Mouse (Mus musculus) WW6 (cell line): Measurements from ENCODE around the gene Ndufs6.

Experiments
- DNase-seq: peaks from one replicate; pipeline ENCODE4 v3.0.0-alpha.2; 2013; ENCODE audit warnings: low read depth, low spot score

Gene Ndufs6

GRCm38 (mm10) chr13:73306085-73306410 is 22.3 kb downstream of the Ndufs6 start:
- no peak for DNase-seq

- no peak for DNase-seq
These were observed 22.8 kb downstream of the Ndufs6 start for GRCm38 (mm10) chr13:73305398-73306084.

- no peak for DNase-seq
These were observed 23.6 kb downstream of the Ndufs6 start for GRCm38 (mm10) chr13:73304729-73305128.

- no peak for DNase-seq
These were observed 29.0 kb downstream of the Ndufs6 start for GRCm38 (mm10) chr13:73299322-73299721.

GRCm38 (mm10) chr13:73298717-73299116 is 29.6 kb downstream of the Ndufs6 start:
- DNase-seq: no peak

GRCm38 (mm10) chr13:73291102-73291501 is 37.2 kb downstream of the Ndufs6 start:
- no peak for DNase-seq

GRCm38 (mm10) chr13:73290206-73290605 is 38.1 kb downstream of the Ndufs6 start:
- no peak for DNase-seq

- no peak for DNase-seq
These were observed 44.8 kb downstream of the Ndufs6 start for GRCm38 (mm10) chr13:73283534-73283933.

- no peak for DNase-seq
These were observed 45.9 kb downstream of the Ndufs6 start for GRCm38 (mm10) chr13:73282407-73282806.

- DNase-seq: no peak
These were observed 49.1 kb downstream of the Ndufs6 start for GRCm38 (mm10) chr13:73279196-73279595.

GRCm38 (mm10) chr13:73277797-73278196 is 50.5 kb downstream of the Ndufs6 start:
- no peak for DNase-seq

GRCm38 (mm10) chr13:73277361-73277760 is 51.0 kb downstream of the Ndufs6 start:
- no peak for DNase-seq

- no peak for DNase-seq
These were observed 54.8 kb downstream of the Ndufs6 start for GRCm38 (mm10) chr13:73273536-73273935.

- DNase-seq: no peak
These were observed 55.5 kb downstream of the Ndufs6 start for GRCm38 (mm10) chr13:73272794-73273282.

GRCm38 (mm10) chr13:73271336-73272242 is 56.8 kb downstream of the Ndufs6 start:
- DNase-seq: no peak

GRCm38 (mm10) chr13:73270451-73271081 is 57.8 kb downstream of the Ndufs6 start:
- DNase-seq: no peak

GRCm38 (mm10) chr13:73269891-73270290 is 58.5 kb downstream of the Ndufs6 start:
- DNase-seq: no peak
